Mouse (Mus musculus) thymus, adult 2 months (tissue): Measurements from ENCODE around the gene Gbe1. TPM values are rescaled to one million over a fixed set of nuclear protein-coding genes. Genes with fewer than 3 reads are reported as not detected.

Source experiments
- DNase-seq: peaks from one replicate; pipeline ENCODE4 v3.0.0; 2021
- H3K27ac ChIP-seq: fragments of 200-500 bp; 2 replicates; pipeline ENCODE4 v1.5.1; 2012; ENCODE audit warnings: low read length, control low read depth; ENCODE audit not compliant: control insufficient read depth, insufficient read depth
- H3K27me3 ChIP-seq: fragments of 200-500 bp; 2 replicates; pipeline ENCODE4 v1.6.1; 2012; ENCODE audit warnings: mild to moderate bottlenecking, low read length, moderate library complexity, mixed read lengths; ENCODE audit not compliant: control insufficient read depth, insufficient read depth
- H3K36me3 ChIP-seq: fragments of 200-500 bp; 2 replicates; pipeline ENCODE4 v1.6.1; 2012; ENCODE audit warnings: mild to moderate bottlenecking, low read length, moderate library complexity; ENCODE audit not compliant: control insufficient read depth, insufficient read depth
- H3K4me1 ChIP-seq: fragments of 200-500 bp; replicated peaks from 2 replicates; pipeline ENCODE4 v1.6.1; 2012; ENCODE audit warnings: low read length; ENCODE audit not compliant: control insufficient read depth, insufficient read depth
- H3K4me3 ChIP-seq: fragments of 200-500 bp; 2 replicates; pipeline ENCODE4 v1.5.1; 2012; ENCODE audit warnings: mild to moderate bottlenecking, low read length, control low read depth, moderate library complexity; ENCODE audit not compliant: control insufficient read depth, insufficient read depth
- CTCF ChIP-seq: fragments of 200-500 bp; IDR thresholded peaks from 2 replicates; pipeline ENCODE4 v1.5.1; 2012; ENCODE audit warnings: mild to moderate bottlenecking, control low read depth, low read length, moderate library complexity, borderline replicate concordance; ENCODE audit not compliant: control insufficient read depth, poor library complexity, insufficient read depth; ENCODE audit errors: extremely low read depth
- POLR2A ChIP-seq: fragments of 200-500 bp; IDR thresholded peaks from 2 replicates; pipeline ENCODE4 v1.6.1; 2012; ENCODE audit warnings: mild to moderate bottlenecking, low read length, control low read depth, moderate library complexity; ENCODE audit not compliant: control insufficient read depth, poor library complexity, insufficient read depth; ENCODE audit errors: extremely low read depth
- WGBS: fragments of 180-500 bp; shearing (Covaris S2); methylation state at CpG from one replicate; pipeline ENCODE4 v1.1.7; 2018; 5-methylcytosine and 5-hydroxymethylcytosine counted together
- polyA plus RNA-seq: library from polyadenylated mRNA; depleted of rRNA; stranded (reverse); fragments of >200 nt; gene quantifications from 2 replicates; pipeline ENCODE4 v1.2.3, GENCODE M21; 2012

The Gbe1 gene
- polyA plus RNA-seq, 1 experiment = 7.9 TPM

DNA sequence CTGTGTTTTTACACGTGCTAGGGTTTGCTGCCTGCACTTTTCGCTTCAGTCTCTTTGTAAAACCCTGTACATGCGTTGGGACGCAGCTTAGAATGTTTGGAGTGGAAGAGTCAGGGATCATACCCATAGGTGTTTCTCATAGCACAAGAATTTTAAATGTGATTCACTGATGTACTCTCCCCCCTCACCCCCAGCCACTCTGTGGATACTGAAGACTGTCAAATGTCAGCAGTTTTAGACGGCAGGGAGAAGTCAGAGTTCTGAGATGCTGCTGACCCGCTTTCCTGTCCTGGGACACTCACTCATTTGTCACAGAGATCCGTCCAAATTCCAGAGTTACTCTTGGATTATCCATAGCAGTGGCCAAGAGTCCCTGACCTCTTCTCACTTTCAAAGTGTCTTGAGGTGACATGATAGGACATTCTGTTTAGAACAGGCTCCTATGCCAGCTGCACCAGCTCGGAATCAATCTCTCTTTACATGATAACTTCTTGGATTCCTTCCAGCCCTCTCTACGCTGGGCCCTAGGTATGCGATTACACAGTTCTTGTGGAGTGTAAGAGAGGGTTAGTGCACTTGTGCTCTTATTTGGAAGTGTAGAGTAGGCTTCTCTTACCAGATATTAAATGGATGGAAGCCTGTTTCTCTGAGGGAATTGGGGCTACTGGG lies 7.0 kb downstream of the Gbe1 start:
- Histone ChIP-seq H3K27ac (no peak overlapping the region), H3K4me1 (no peaks in the 10 kb centered on the region), H3K36me3 (no peaks in the 10 kb centered on the region), H3K4me3 (no peak overlapping the region), H3K27me3 (no peaks in the 10 kb centered on the region)
- WGBS = 94% methylated on average over 10 of the region's 10 CpGs
- TF ChIP-seq CTCF (no peak), POLR2A (no peak)
- DNase-seq = no peak

DNA sequence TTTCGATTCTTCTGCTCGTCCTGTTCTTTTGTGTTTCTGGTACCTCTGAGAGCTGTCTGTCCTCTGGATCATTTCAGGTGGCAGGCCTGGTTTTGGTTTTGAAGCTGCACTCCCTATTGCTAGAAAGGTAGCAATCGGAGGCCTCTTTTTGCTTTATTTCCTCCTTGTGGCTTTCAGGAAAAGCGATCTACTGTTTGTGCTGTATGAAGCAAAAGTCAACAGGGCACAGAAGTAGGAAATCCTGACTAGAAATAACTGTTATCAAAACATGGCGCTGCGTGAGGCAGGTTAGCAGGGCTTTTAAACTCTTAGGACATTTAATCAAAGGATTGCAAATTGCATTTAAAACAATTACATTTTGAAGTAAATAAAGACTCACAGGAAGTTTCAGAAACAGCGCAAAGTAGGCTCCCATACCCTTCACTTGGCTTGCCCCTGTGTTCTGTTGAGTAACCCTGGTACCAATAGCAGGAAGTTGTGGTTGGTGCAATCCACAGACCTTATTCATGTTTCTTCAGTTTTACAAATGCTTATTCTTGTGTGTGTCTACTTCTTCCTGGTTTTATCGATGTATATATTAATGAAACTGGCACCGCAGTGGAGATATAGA lies 12.7 kb downstream of the Gbe1 start:
- TF ChIP-seq POLR2A = no peak
- no peak for TF ChIP-seq CTCF
- DNase-seq = peak; percentile 46
- Histone ChIP-seq H3K4me1 (peaks cover 3% of the 10 kb centered on the region), H3K36me3 (no peaks in the 10 kb centered on the region), H3K27ac (no peak overlapping the region; the same call in 1 of the 2 replicates), H3K27me3 (no peaks in the 10 kb centered on the region), H3K4me3 (no peak overlapping the region)
- WGBS = 9% methylated on average over 9 of the region's 9 CpGs

DNA sequence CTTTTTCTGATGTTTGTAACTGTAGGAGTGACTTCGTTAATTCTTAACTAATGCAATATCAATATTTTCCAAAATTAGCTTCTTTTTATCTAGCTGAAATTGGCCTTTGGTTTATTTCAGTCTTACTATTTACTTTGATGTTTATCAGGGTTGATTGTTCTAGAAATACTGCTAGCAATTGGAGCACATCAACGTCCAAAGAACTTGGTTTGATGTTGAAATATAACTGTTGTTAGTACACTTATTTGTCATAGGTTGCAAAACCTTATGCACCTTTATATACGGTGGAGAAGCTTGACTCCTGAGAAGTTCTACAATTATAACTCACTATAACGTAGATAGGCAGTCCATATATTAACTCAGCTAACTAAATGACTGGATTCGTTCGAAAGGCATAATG lies 14.8 kb downstream of the Gbe1 start:
- no peak for TF ChIP-seq POLR2A
- no peak for TF ChIP-seq CTCF
- Histone ChIP-seq H3K27me3 (no peaks in the 10 kb centered on the region), H3K27ac (no peak overlapping the region), H3K4me1 (peaks cover 3% of the 10 kb centered on the region), H3K36me3 (no peaks in the 10 kb centered on the region), H3K4me3 (no peak overlapping the region)
- 86% methylated on average over 6 of the region's 6 CpGs for whole genome bisulfite sequencing
- no peak for DNase-seq

DNA sequence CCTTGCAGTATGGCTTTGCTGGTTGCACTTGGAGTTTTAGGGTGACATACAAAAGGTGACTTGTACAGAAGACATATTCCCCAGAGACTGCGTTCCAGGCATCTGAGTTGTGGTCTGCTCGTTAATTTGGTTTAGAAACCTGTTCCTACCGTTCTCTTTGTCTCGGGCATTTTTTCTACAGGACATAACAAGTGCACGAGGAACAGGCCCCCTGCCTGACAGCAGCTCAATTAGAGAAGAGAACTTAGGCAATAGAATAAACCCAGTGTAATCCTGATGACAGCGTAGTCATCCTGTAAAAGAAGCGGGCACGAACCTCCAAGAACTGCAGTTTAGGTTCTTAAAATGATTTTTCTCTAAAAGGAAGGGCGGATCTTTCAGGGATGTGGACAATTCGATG lies 15.3 kb downstream of the Gbe1 start:
- Histone ChIP-seq H3K27me3 (no peaks in the 10 kb centered on the region), H3K36me3 (no peaks in the 10 kb centered on the region), H3K4me3 (no peak overlapping the region), H3K27ac (no peak overlapping the region), H3K4me1 (peaks cover 3% of the 10 kb centered on the region)
- WGBS = 50% methylated on average over 10 of the region's 10 CpGs
- DNase-seq = no peak
- TF ChIP-seq POLR2A (no peak), CTCF (no peak)

DNA sequence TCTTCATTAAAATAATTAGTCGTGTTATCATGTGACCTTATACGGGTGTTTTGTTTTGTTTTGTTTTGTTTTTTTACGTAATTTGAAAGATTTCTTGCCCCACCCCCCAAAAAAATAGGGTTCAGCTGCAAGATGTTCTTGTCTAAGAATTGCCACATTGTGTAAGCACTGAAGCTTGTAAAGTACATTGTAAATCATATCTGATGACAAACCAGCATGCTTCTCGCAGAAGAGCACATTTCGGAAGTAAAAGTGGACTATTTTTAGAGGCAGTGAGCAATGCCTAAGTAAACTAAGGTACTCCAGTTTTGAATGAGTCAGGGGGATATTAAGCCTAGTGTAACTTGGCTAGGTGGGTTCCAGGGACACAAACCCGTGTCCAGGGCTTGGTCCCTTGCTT lies 15.7 kb downstream of the Gbe1 start:
- Histone ChIP-seq H3K36me3 (no peaks in the 10 kb centered on the region), H3K27me3 (no peaks in the 10 kb centered on the region), H3K4me1 (peaks cover 3% of the 10 kb centered on the region), H3K27ac (no peak overlapping the region), H3K4me3 (no peak overlapping the region)
- no peak for DNase-seq
- WGBS = 45% methylated on average over 6 of the region's 6 CpGs
- no peak for TF ChIP-seq CTCF
- no peak for TF ChIP-seq POLR2A

DNA sequence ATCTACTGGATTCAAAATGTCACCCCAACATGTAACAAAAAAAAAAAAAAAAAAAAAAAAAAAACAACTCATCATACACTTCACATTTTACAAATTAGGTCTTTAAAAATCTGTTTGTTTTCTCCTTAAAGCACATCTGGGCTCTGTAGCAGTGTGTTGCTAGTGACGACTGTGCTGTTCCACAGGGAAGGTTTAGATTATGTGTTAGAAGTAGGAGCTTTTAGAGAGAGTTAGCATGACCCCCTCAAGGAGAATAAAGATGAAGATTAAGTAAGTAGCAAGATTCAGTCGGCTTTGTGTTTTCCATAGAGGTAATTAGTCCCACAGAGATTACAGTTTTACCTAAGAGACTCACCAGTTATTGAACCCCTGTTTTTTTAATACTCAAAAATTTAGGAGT lies 16.3 kb downstream of the Gbe1 start:
- no peak for DNase-seq
- H3K4me1 ChIP-seq = peaks cover 3% of the 10 kb centered on the region
- no peak overlapping the region for H3K27ac ChIP-seq
- H3K27me3 ChIP-seq = no peaks in the 10 kb centered on the region
- TF ChIP-seq CTCF = no peak
- TF ChIP-seq POLR2A = no peak
- H3K36me3 ChIP-seq = no peaks in the 10 kb centered on the region
- 77% methylated on average over 2 of the region's 2 CpGs for WGBS
- no peak overlapping the region for H3K4me3 ChIP-seq
